Mouse (Mus musculus) layer of hippocampus, postnatal 10 days (tissue): Measurements from ENCODE around the gene Sorcs1. TPM values are rescaled to one million over a fixed set of nuclear protein-coding genes. Genes with fewer than 3 reads are reported as not detected.

Experiments used
- microRNA-seq, 2 experiments: library from miRNA; unstranded; fragments of <30 nt; microRNA quantifications; one replicate each; pipeline ENCODE4 v1.2.0; 2021
- total RNA-seq, 2 experiments: library from RNA; stranded (reverse); gene quantifications; 2 replicates each; pipeline ENCODE4 v1.2.3; 2021

Gene Sorcs1
- total RNA-seq, 2 experiments from 2014 or later = 6.3 to 7.2 TPM

Small RNA genes lying within 50 kb of the gene (microRNA-seq; reads per million reads assigned to microRNA genes)
- 0 reads per million in 2 experiments for gene Gm27749
